In genomic region chr10:41935476-41935829, GRCm38 (mm10) we compare ENCODE assay signal across 8 mouse cellular contexts.
DNase-seq lines count a peak whose midpoint lies in the region; ATAC-seq lines count a peak whose summit lies in the region.

No protein-coding gene starts in this region.

- H3K27me3 ChIP-seq in kidney, embryonic 14.5 days (ENCODE audit: control insufficient read depth, insufficient read depth, low read length): no peaks in the 10 kb centered on the region
- no peaks in the 10 kb centered on the region for H3K27me3 ChIP-seq in forebrain, embryonic 14.5 days (replicated peaks; ENCODE audit: control insufficient read depth, insufficient read depth, low read length)
- no peaks in the 10 kb centered on the region for H3K27me3 ChIP-seq in midbrain, embryonic 13.5 days

- no peaks in the 10 kb centered on the region for H3K36me3 ChIP-seq in kidney, embryonic 14.5 days (ENCODE audit: control insufficient read depth, insufficient read depth, low read length)
- no peaks in the 10 kb centered on the region for H3K36me3 ChIP-seq in forebrain, embryonic 14.5 days (ENCODE audit: control insufficient read depth, insufficient read depth, low read length)
- no peaks in the 10 kb centered on the region for H3K36me3 ChIP-seq in midbrain, embryonic 13.5 days

- peak overlapping the region; percentile 42; the same call in 1 of the 2 replicates for H3K4me2 ChIP-seq in kidney, embryonic 14.5 days (replicated peaks; ENCODE audit: low read depth, low read length)
- peak overlapping the region; percentile 47 for H3K4me2 ChIP-seq in forebrain, embryonic 14.5 days (ENCODE audit: low read length)
- H3K4me2 ChIP-seq in midbrain, embryonic 13.5 days (replicated peaks): peak overlapping the region; percentile 52

- H3K27ac ChIP-seq in kidney, embryonic 14.5 days (ENCODE audit: low read depth, low read length): peak overlapping the region; percentile 86; the same call in 1 of the 2 replicates
- peak overlapping the region; percentile 91 for H3K27ac ChIP-seq in forebrain, embryonic 14.5 days (ENCODE audit: low read depth, low read length)
- peak overlapping the region; percentile 69 for H3K27ac ChIP-seq in midbrain, embryonic 13.5 days

- no peak for DNase-seq in cerebellum, adult 11 months
- no peak for DNase-seq in kidney, postnatal 36 days
- peak; percentile 86 for DNase-seq in forebrain, embryonic 14.5 days (ENCODE audit: low spot score)
- no peak for DNase-seq in thymus, adult 18-20 months
- DNase-seq in adrenal gland, postnatal 36 days: no peak

- no peaks in the 10 kb centered on the region for H3K9me3 ChIP-seq in kidney, embryonic 14.5 days (ENCODE audit: control insufficient read depth, low read length)
- no peaks in the 10 kb centered on the region for H3K9me3 ChIP-seq in forebrain, embryonic 14.5 days (replicated peaks; ENCODE audit: control insufficient read depth, low read length)
- no peaks in the 10 kb centered on the region for H3K9me3 ChIP-seq in midbrain, embryonic 13.5 days

- peaks cover 27% of the 10 kb centered on the region for H3K4me1 ChIP-seq in kidney, embryonic 14.5 days (ENCODE audit: control insufficient read depth, insufficient read depth, low read length)
- H3K4me1 ChIP-seq in forebrain, embryonic 14.5 days (ENCODE audit: control insufficient read depth, insufficient read depth, low read length): peaks cover 45% of the 10 kb centered on the region
- H3K4me1 ChIP-seq in midbrain, embryonic 13.5 days (replicated peaks): peaks cover 36% of the 10 kb centered on the region

- ATAC-seq in cerebellum, adult (ENCODE audit: insufficient number of reproducible peaks, low FRiP score, low TSS enrichment): peak; percentile 11; the same call in 1 of the 2 replicates
- no peak for ATAC-seq in kidney, embryonic 14.5 days (ENCODE audit: low FRiP score, low TSS enrichment)
- peak; percentile 61 for ATAC-seq in forebrain, embryonic 14.5 days
- no peak for ATAC-seq in midbrain, embryonic 13.5 days

- H3K9ac ChIP-seq in kidney, embryonic 14.5 days (ENCODE audit: low read depth, low read length): no peak overlapping the region
- H3K9ac ChIP-seq in forebrain, embryonic 14.5 days (ENCODE audit: low read length): no peak overlapping the region; the same call in 1 of the 2 replicates
- H3K9ac ChIP-seq in midbrain, embryonic 13.5 days (replicated peaks): no peak overlapping the region

- H3K4me3 ChIP-seq in kidney, embryonic 14.5 days (ENCODE audit: low read length): no peak overlapping the region
- no peak overlapping the region for H3K4me3 ChIP-seq in forebrain, embryonic 14.5 days (ENCODE audit: low read depth, low read length)
- H3K4me3 ChIP-seq in midbrain, embryonic 13.5 days (replicated peaks): no peak overlapping the region

Comparison
In these comparisons a context has a peak if more than half of its experiments do, and no peak if none do; other contexts are left out.
1. ATAC-seq: peak in cerebellum, adult (single experiment) and forebrain, embryonic 14.5 days (single experiment); none in kidney, embryonic 14.5 days (single experiment) and midbrain, embryonic 13.5 days (single experiment).
2. Peak in every context shown above with its lines, with median percentiles within 50 percentile points of each other: H3K27ac ChIP-seq and H3K4me2 ChIP-seq.